ENCODE assay signal across 9 mouse cellular contexts in the genomic region with DNA sequence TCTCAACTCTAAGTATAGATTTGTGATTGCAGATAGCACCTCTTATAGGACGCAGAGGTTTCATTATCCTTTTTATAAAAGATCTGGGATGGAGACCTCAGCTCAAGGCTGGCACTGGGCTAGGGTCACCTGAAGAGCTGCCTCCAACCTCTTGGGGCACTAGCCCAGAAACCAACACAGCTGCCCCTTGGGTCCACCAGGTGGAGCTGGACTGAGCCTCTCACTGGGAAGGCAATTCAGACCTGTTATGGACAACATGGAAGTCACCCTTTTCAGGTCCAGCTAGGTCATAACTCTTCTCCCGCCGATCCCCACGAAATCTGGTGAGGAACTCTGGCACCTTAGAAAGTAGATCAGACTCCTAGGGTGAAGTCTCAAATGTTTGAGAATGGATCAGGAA.
A peak's percentile ranks its signal among the peaks of the same experiment; 100 is the strongest.
DNase-seq lines count a peak whose midpoint lies in the region; ATAC-seq lines count a peak whose summit lies in the region.
"Had no signal": no experiment of that assay in that cellular context is flagged by ENCODE, and none has a peak within 500 bp of the region (broad histone marks: within the 10 kb centered on the region; RNA-seq: fewer than 3 reads in every experiment).

No protein-coding gene starts in this region.

- no peak overlapping the region for H3K9ac ChIP-seq in kidney, embryonic 14.5 days (ENCODE audit: low read depth, low read length)
- H3K9ac ChIP-seq: liver, embryonic 13.5 days had no signal

- no peak overlapping the region for H3K27ac ChIP-seq in kidney, embryonic 14.5 days (ENCODE audit: low read depth, low read length)
- H3K27ac ChIP-seq: liver, embryonic 13.5 days had no signal

- no peak overlapping the region for H3K4me3 ChIP-seq in kidney, embryonic 14.5 days (ENCODE audit: low read length)
- H3K4me3 ChIP-seq: liver, embryonic 13.5 days had no signal

- no peak for ATAC-seq in kidney, embryonic 14.5 days (ENCODE audit: low FRiP score, low TSS enrichment)
- ATAC-seq in inflammation-experienced regulatory T-cells, adult 6 months: no peak

- DNase-seq in kidney, adult 18-20 months: peak; percentile 45
- DNase-seq in NIH3T3 (ENCODE audit: low read depth): peak; percentile 32
- peak; percentile 67 for DNase-seq in cerebellum, adult 9-10 months
- DNase-seq in kidney, postnatal 14 days: peak; percentile 64
- DNase-seq in testis, postnatal 10 days (ENCODE audit: low spot score): peak; percentile 62
- no peak for DNase-seq in thymus, postnatal 0 days (ENCODE audit: low spot score)
- DNase-seq: liver, embryonic 13.5 days had no signal

- no peaks in the 10 kb centered on the region for H3K36me3 ChIP-seq in kidney, embryonic 14.5 days (ENCODE audit: control insufficient read depth, insufficient read depth, low read length)
- H3K36me3 ChIP-seq: liver, embryonic 13.5 days had no signal

- no peaks in the 10 kb centered on the region for H3K27me3 ChIP-seq in kidney, embryonic 14.5 days (ENCODE audit: control insufficient read depth, insufficient read depth, low read length)
- H3K27me3 ChIP-seq: liver, embryonic 13.5 days had no signal

- H3K9me3 ChIP-seq in kidney, embryonic 14.5 days (ENCODE audit: control insufficient read depth, low read length): no peaks in the 10 kb centered on the region
- H3K9me3 ChIP-seq: liver, embryonic 13.5 days had no signal

- no peaks in the 10 kb centered on the region for H3K4me1 ChIP-seq in kidney, embryonic 14.5 days (ENCODE audit: control insufficient read depth, insufficient read depth, low read length)
- H3K4me1 ChIP-seq: liver, embryonic 13.5 days had no signal

- no peak overlapping the region for H3K4me2 ChIP-seq in kidney, embryonic 14.5 days (replicated peaks; ENCODE audit: low read depth, low read length)
- H3K4me2 ChIP-seq: liver, embryonic 13.5 days had no signal

- 85% methylated on average over 4 of the region's 4 CpGs for WGBS in kidney, embryonic 14.5 days
